Mouse (Mus musculus) embryonic facial prominence, embryonic 14.5 days (tissue): ENCODE data around the gene Enoph1. TPM values are rescaled to one million over a fixed set of nuclear protein-coding genes. Genes with fewer than 3 reads are reported as not detected.

Experiments
- polyA plus RNA-seq: library from polyadenylated mRNA; unstranded; fragments of >200 nt; fragmentation: Nextera tagmentation; extraction: Ambion mirVana; gene quantifications from 2 replicates; pipeline ENCODE4 v1.2.1, GENCODE M21; 2014

Enoph1 gene
- polyA plus RNA-seq, 1 experiment from 2014 or later, result 37.2 TPM

Other genes with a start within 250 kb of the Enoph1 start
- not detected in 2 replicates for gene Vamp9, start 133.7 kb upstream of the Enoph1 start, polyA plus RNA-seq
- 127 and 140 TPM in 2 replicates for gene Hnrnpd, start 61.0 kb upstream of the Enoph1 start, polyA plus RNA-seq
- gene 4930524J08Rik, start 60.9 kb upstream of the Enoph1 start, polyA plus RNA-seq, result 1.7 and 2.4 TPM in 2 replicates
- gene Hnrnpdl, start 321 bp upstream of the Enoph1 start, polyA plus RNA-seq, result 148 and 178 TPM in 2 replicates
- 5.2 and 6.5 TPM in 2 replicates for gene Tmem150c, start 119.8 kb downstream of the Enoph1 start, polyA plus RNA-seq